Mouse (Mus musculus) stomach, embryonic 14.5 days (tissue): Measurements from ENCODE around the gene Pde7b. TPM values are rescaled to one million over a fixed set of nuclear protein-coding genes. Genes with fewer than 3 reads are reported as not detected.
"Not testable (repeated sequence)": the region's sequence is repeated elsewhere in the genome, so short reads cannot be mapped to it uniquely, and the experiment has no call there.

Experiments used
- ATAC-seq: fragments of 200-750 bp; cut with Nextera tagmentation; 2 replicates; pipeline ENCODE4 v1.8.0; 2017; ENCODE audit warnings: low read depth, moderate TSS enrichment; ENCODE audit not compliant: insufficient number of reproducible peaks, insufficient read depth, low FRiP score
- H3K27ac ChIP-seq: fragments of 300-500 bp; sonication (generic); 2 replicates; pipeline ENCODE4 v1.5.1; 2014; ENCODE audit warnings: mild to moderate bottlenecking, low read length, moderate library complexity, mixed read lengths
- H3K27me3 ChIP-seq: fragments of 300-500 bp; sonication (generic); 2 replicates; pipeline ENCODE4 v1.6.1; 2014; ENCODE audit warnings: low read length, control low read depth, mixed read lengths; ENCODE audit not compliant: control insufficient read depth, insufficient read depth
- H3K36me3 ChIP-seq: fragments of 300-500 bp; sonication (generic); 2 replicates; pipeline ENCODE4 v1.6.1; 2014; ENCODE audit warnings: mild to moderate bottlenecking, control low read depth, low read length, moderate library complexity, mixed read lengths; ENCODE audit not compliant: control insufficient read depth, insufficient read depth
- H3K4me1 ChIP-seq: fragments of 300-500 bp; sonication (generic); 2 replicates; pipeline ENCODE4 v1.6.1; 2014; ENCODE audit warnings: low read length, control low read depth, mixed read lengths; ENCODE audit not compliant: control insufficient read depth, insufficient read depth
- H3K4me2 ChIP-seq: fragments of 300-500 bp; sonication (generic); replicated peaks from 2 replicates; pipeline ENCODE4 v1.6.1; 2014; ENCODE audit warnings: low read depth, low read length, control low read depth
- H3K4me3 ChIP-seq: fragments of 300-500 bp; sonication (generic); 2 replicates; pipeline ENCODE4 v1.5.1; 2014; ENCODE audit warnings: low read depth, low read length, control low read depth
- H3K9ac ChIP-seq: fragments of 300-500 bp; sonication (generic); replicated peaks from 2 replicates; pipeline ENCODE4 v1.6.1; 2014; ENCODE audit warnings: low read depth, mild to moderate bottlenecking, control low read depth, low read length, moderate library complexity, mixed read lengths
- H3K9me3 ChIP-seq: fragments of 300-500 bp; sonication (generic); 2 replicates; pipeline ENCODE4 v1.6.1; 2016; ENCODE audit warnings: low read depth, low read length, control low read depth; ENCODE audit not compliant: control insufficient read depth
- WGBS: fragments of 180-500 bp; shearing (Covaris S2); extraction: QIAGEN DNeasy Blood & Tissue Kit; methylation state at CpG from one replicate; pipeline ENCODE4 v1.1.7; 2014; 5-methylcytosine and 5-hydroxymethylcytosine counted together
- polyA plus RNA-seq: library from polyadenylated mRNA; unstranded; fragments of >200 nt; fragmentation: Nextera tagmentation; extraction: Ambion mirVana; gene quantifications from 2 replicates; pipeline ENCODE4 v1.2.1, GENCODE M21; 2014

Gene Pde7b
- polyA plus RNA-seq, 1 experiment from 2014 or later, result 6.5 TPM

GRCm38 (mm10) chr10:20517756-20518528 lies 206.9 kb downstream of the Pde7b start:
- not testable (repeated sequence) for H3K27ac ChIP-seq, H3K27me3 ChIP-seq, H3K9ac ChIP-seq, H3K4me3 ChIP-seq, H3K4me1 ChIP-seq, H3K9me3 ChIP-seq, ATAC-seq, H3K4me2 ChIP-seq, H3K36me3 ChIP-seq
- 71% methylated on average over 9 of the region's 9 CpGs for WGBS

- no peak overlapping the region for H3K4me3 ChIP-seq
- no peaks in the 10 kb centered on the region for H3K9me3 ChIP-seq
- H3K4me1 ChIP-seq, result no peaks in the 10 kb centered on the region
- H3K9ac ChIP-seq, result no peak overlapping the region
- H3K27ac ChIP-seq, result no peak overlapping the region
- no peaks in the 10 kb centered on the region for H3K27me3 ChIP-seq
- WGBS, result 85% methylated on average over 4 of the region's 4 CpGs
- ATAC-seq, result no peak
- H3K36me3 ChIP-seq, result no peaks in the 10 kb centered on the region
- no peak overlapping the region for H3K4me2 ChIP-seq
These were observed 211.0 kb downstream of the Pde7b start for GRCm38 (mm10) chr10:20513891-20514290.

DNA sequence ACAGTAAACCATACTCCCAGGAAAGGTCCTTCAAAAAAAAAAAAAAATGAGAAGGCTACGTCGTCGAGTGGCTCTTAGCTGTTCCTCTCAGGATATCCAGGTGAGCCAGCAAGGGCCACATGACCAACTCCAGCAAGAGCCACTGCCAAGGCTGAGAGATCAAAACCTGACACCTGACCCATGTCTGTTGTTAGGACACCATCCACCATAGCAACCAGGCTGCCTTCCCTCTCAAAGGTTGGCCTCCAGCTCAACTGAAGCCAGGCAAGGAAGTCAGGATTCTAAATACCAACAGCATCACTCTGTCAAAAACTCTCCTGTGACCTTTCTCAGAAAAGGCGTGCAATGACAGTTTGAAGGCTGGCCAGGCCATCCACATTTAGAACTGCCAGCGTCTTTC lies 211.4 kb downstream of the Pde7b start:
- H3K4me3 ChIP-seq, result no peak overlapping the region
- no peak overlapping the region for H3K27ac ChIP-seq
- no peaks in the 10 kb centered on the region for H3K27me3 ChIP-seq
- no peak for ATAC-seq
- H3K9me3 ChIP-seq, result no peaks in the 10 kb centered on the region
- H3K4me1 ChIP-seq, result no peaks in the 10 kb centered on the region
- 89% methylated on average over 5 of the region's 5 CpGs for WGBS
- no peaks in the 10 kb centered on the region for H3K36me3 ChIP-seq
- H3K4me2 ChIP-seq, result no peak overlapping the region
- H3K9ac ChIP-seq, result no peak overlapping the region

GRCm38 (mm10) chr10:20509819-20510218 lies 215.1 kb downstream of the Pde7b start:
- no peak for ATAC-seq
- H3K4me1 ChIP-seq, result peaks cover 4% of the 10 kb centered on the region; the same call in 1 of the 2 replicates
- no peak overlapping the region for H3K4me3 ChIP-seq
- H3K9me3 ChIP-seq, result no peaks in the 10 kb centered on the region
- H3K4me2 ChIP-seq, result no peak overlapping the region
- no peak overlapping the region for H3K27ac ChIP-seq
- no peaks in the 10 kb centered on the region for H3K36me3 ChIP-seq
- no peak overlapping the region for H3K9ac ChIP-seq
- H3K27me3 ChIP-seq, result no peaks in the 10 kb centered on the region
- 93% methylated on average over 4 of the region's 4 CpGs for WGBS

DNA sequence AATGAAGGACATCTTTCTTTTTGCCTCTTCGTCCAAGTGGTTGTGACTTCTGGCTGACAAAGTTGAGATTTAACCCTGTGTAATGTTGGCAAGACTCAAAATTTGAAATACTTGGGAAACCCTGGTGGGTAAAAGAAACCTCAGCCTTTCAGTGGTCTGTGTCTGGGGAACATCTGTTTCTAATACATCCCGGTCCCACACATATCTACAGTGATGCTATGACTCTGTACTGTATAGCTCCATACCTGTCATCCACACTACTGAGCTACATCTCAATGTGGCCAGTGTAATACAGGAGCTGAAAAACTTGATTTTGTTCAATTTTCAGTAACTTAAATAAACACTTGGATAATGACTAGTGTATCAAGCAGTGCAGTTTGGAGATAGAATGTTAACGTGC lies 216.4 kb downstream of the Pde7b start:
- H3K27ac ChIP-seq, result no peak overlapping the region
- no peak for ATAC-seq
- no peaks in the 10 kb centered on the region for H3K9me3 ChIP-seq
- H3K27me3 ChIP-seq, result no peaks in the 10 kb centered on the region
- H3K4me2 ChIP-seq, result no peak overlapping the region
- H3K36me3 ChIP-seq, result no peaks in the 10 kb centered on the region
- WGBS, result 67% methylated on average over 3 of the region's 3 CpGs
- H3K9ac ChIP-seq, result no peak overlapping the region
- H3K4me3 ChIP-seq, result no peak overlapping the region
- H3K4me1 ChIP-seq, result peaks cover 4% of the 10 kb centered on the region; the same call in 1 of the 2 replicates

GRCm38 (mm10) chr10:20507732-20508412 lies 217.0 kb downstream of the Pde7b start:
- H3K9me3 ChIP-seq, result no peaks in the 10 kb centered on the region
- no peak overlapping the region for H3K9ac ChIP-seq
- H3K4me3 ChIP-seq, result no peak overlapping the region
- H3K27ac ChIP-seq, result no peak overlapping the region
- ATAC-seq, result 0 out of 2 replicates have a peak, but pooled peaks have one; percentile 23
- 47% methylated on average over 9 of the region's 9 CpGs for WGBS
- H3K27me3 ChIP-seq, result no peaks in the 10 kb centered on the region
- peaks cover 4% of the 10 kb centered on the region; the same call in 1 of the 2 replicates for H3K4me1 ChIP-seq
- no peaks in the 10 kb centered on the region for H3K36me3 ChIP-seq
- H3K4me2 ChIP-seq, result no peak overlapping the region

DNA sequence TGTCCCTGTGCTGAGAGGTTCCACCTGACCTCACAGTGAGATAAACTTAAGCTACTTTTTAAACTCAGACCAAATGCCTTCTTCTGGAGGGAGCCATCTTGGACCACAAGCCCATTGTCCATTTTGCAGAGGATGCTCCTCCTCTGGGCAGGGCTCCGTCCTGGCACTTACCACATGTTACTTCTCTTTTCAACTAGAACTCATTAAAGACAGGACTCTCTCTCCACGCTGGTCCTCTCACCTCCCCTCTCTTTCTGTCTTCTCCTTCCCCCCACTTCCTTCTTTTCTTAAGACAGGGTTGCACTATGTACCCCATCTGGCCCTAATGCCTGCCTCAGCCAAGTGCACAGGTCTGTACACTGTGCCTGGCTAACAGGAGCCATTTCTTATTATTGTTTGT lies 217.8 kb downstream of the Pde7b start:
- Histone ChIP-seq H3K9ac (no peak overlapping the region), H3K27me3 (no peaks in the 10 kb centered on the region), H3K4me3 (no peak overlapping the region), H3K9me3 (no peaks in the 10 kb centered on the region), H3K27ac (no peak overlapping the region), H3K4me2 (no peak overlapping the region), H3K4me1 (peaks cover 4% of the 10 kb centered on the region; the same call in 1 of the 2 replicates), H3K36me3 (no peaks in the 10 kb centered on the region)
- ATAC-seq, result no peak
- WGBS, result 84% methylated on average over 2 of the region's 2 CpGs

DNA sequence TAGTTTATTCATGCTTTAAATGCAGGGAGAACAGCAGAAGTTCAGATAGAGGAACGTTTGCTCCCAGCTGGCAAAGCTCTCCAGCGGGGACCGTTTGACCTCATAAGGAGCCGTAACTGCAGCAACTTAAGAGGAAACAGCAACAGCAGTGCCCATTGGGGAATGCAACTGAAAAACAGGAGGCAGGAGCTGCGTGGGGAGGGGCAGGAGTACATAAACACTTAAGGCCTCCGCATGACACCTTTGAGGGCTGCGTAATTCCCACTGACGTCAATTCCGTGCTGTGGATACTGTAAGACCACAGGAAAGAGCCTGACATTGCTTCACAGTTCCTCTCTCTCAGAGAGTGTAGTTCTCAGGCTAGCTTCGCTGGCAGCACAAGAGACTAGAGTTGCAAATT lies 219.4 kb downstream of the Pde7b start:
- WGBS, result 74% methylated on average over 10 of the region's 10 CpGs
- no peaks in the 10 kb centered on the region for H3K27me3 ChIP-seq
- H3K4me3 ChIP-seq, result no peak overlapping the region
- H3K9me3 ChIP-seq, result no peaks in the 10 kb centered on the region
- no peak overlapping the region for H3K9ac ChIP-seq
- H3K4me1 ChIP-seq, result peaks cover 4% of the 10 kb centered on the region; the same call in 1 of the 2 replicates
- no peak for ATAC-seq
- H3K4me2 ChIP-seq, result no peak overlapping the region
- no peaks in the 10 kb centered on the region for H3K36me3 ChIP-seq
- no peak overlapping the region for H3K27ac ChIP-seq
